Mouse (Mus musculus): Measurements from ENCODE around the gene Plekho1.

DNA sequence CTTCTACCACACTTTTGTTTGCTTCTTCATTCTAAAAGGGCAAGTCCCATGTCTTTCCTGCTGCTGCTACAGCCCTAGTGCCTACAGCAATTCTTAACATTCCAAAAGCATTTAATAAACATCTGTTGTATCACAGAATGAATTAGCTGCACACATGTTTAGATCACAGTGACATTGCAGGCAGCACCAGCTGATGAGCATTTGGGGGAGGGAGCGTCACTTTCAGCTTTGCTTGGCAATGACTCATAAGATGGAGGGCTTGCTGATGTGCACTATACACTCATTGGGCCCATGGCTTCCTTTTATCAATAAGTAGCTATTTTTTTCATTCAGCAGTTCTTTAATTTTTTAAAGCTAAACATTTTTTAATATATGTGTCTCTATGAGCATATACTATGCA is 32.1 kb upstream of the Plekho1 start:
- TF ChIP-seq CTCF (IDR thresholded peaks at IDR 0.05; ENCODE audit: low read depth, low read length), result no peak
- no peak for TF ChIP-seq POLR2A (IDR thresholded peaks at IDR 0.05; ENCODE audit: borderline replicate concordance, low read depth, low read length)

Data from bone marrow macrophage, adult 2 months (primary cell).